Mouse (Mus musculus): ENCODE data around the gene Nyx. TPM values are rescaled to one million over a fixed set of nuclear protein-coding genes. Genes with fewer than 3 reads are reported as not detected.
A peak's percentile ranks its signal among the peaks of the same experiment; 100 is the strongest.

The Nyx gene
- total and polyA plus RNA-seq, 2 experiments from 2014 or later, result 0.05 TPM; not detected in 1

DNA sequence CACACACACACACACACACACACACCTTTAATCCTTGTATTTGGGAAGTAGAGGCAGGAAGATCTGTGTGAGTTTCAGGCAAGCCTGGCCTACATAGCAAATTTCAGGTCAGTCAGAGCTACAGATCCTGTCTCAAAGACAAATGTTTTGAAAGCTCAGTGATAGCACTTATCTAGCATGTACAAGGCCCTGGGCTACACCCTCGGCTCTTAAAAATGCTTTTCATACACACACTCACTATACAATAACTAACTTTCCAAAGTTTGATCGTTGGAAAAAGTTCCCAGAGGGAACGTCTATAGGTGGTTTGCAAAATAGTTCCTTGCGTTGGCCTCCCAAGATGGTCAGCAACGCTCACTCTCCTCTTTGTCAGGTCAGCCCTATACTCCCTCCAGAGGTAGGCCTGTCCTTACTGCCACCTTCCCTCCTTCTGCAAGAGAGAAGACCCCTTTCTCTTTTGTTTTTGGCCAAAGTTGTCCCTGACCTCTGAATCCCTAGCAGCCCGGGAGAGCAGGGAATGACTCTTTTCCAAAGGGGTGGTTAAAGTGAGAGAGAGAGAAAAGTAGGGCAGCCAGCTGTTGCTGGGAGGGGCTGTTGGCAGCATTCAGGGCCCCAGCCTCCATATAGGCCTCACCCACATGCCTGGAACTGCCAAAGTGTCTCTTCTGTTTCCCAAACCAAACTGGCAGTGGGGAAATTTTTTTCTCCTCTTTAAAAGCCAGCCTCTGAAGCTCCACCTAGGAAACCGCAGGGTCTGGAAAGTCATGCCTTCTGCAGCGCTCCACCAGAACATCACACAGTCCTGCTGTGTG, 29.2 kb downstream of the Nyx start:
- no peak for TF ChIP-seq EP300 (IDR thresholded peaks at IDR 0.05; ENCODE audit: low read depth)
- no peak for TF ChIP-seq CTCF (IDR thresholded peaks at IDR 0.05; ENCODE audit: low read depth)
- no peaks in the 10 kb centered on the region for H3K9me3 ChIP-seq (replicated peaks; ENCODE audit: control insufficient read depth, low read length)
- no peak overlapping the region for H3K4me3 ChIP-seq (ENCODE audit: low read depth, low read length)
- no peaks in the 10 kb centered on the region; the same call in 1 of the 2 replicates for H3K27me3 ChIP-seq (ENCODE audit: control insufficient read depth, insufficient read depth, low read length)
- H3K9ac ChIP-seq (replicated peaks; ENCODE audit: low read depth, low read length), result no peak overlapping the region
- H3K27ac ChIP-seq (ENCODE audit: low read depth), result no peak overlapping the region
- H3K4me1 ChIP-seq (ENCODE audit: control insufficient read depth, insufficient read depth), result no peaks in the 10 kb centered on the region
- WGBS, result 69% methylated on average over 8 of the region's 8 CpGs
- no peaks in the 10 kb centered on the region for H3K36me3 ChIP-seq (replicated peaks; ENCODE audit: control insufficient read depth, insufficient read depth, low read length)
- ATAC-seq (ENCODE audit: insufficient read depth, low read depth) (no peak), DNase-seq (ENCODE audit: low spot score) (no peak)
- H3K4me2 ChIP-seq (ENCODE audit: low read depth, low read length), result no peak overlapping the region

DNA sequence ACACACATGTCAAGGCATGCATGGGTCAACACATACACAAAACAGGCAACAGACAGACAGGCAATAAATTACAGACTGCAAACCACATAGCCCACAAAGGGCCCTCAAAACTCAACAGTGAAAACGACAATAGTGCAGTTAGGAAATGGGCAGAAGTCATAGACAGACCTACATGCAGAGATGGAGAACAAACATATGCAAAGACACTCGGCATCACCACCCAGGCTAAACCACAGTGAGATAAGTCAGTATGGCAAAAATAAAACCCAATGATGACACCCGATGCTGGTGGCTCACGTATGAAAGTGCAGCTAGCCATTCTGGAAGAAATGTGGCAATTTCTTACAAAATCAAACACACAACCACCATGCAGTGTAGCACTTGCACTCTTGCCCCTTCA, 34.4 kb downstream of the Nyx start:
- H3K4me2 ChIP-seq (ENCODE audit: low read depth, low read length), result no peak overlapping the region
- no peaks in the 10 kb centered on the region for H3K9me3 ChIP-seq (replicated peaks; ENCODE audit: control insufficient read depth, low read length)
- no peaks in the 10 kb centered on the region for H3K4me1 ChIP-seq (ENCODE audit: control insufficient read depth, insufficient read depth)
- WGBS, result 70% methylated on average over 4 of the region's 4 CpGs
- H3K9ac ChIP-seq (replicated peaks; ENCODE audit: low read depth, low read length), result no peak overlapping the region
- no peak overlapping the region for H3K4me3 ChIP-seq (ENCODE audit: low read depth, low read length)
- no peaks in the 10 kb centered on the region; the same call in 1 of the 2 replicates for H3K27me3 ChIP-seq (ENCODE audit: control insufficient read depth, insufficient read depth, low read length)
- ATAC-seq (ENCODE audit: insufficient read depth, low read depth), result no peak
- H3K27ac ChIP-seq (ENCODE audit: low read depth), result no peak overlapping the region
- H3K36me3 ChIP-seq (replicated peaks; ENCODE audit: control insufficient read depth, insufficient read depth, low read length), result no peaks in the 10 kb centered on the region
- no peak for DNase-seq (ENCODE audit: low spot score)
- no peak for TF ChIP-seq CTCF (IDR thresholded peaks at IDR 0.05; ENCODE audit: low read depth)
- TF ChIP-seq EP300 (IDR thresholded peaks at IDR 0.05; ENCODE audit: low read depth), result no peak

DNA sequence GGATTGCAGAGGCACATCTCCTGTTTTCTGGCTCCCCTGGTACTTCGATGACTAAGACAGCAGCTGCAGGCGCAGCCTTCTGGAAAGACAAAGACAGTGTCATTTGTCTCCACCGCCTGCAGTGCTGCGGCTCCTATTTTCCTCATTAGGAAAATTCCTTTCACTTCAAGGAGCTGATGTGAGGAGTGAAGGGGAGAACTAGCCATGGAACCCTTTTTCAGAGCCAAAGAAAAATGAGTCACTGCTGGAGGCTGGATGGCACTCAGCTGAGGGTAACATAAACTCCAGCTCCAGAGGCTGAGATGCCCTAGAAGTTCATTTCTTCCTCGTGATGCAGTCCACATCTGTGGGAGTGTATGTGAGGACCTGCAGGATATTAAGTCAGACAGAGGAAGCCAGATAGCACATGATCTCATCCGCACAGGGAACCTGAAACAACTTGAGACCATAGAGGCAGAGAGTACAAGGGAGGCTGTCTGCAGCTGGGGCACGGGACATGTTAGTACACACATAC, 37.0 kb downstream of the Nyx start:
- H3K27me3 ChIP-seq (ENCODE audit: control insufficient read depth, insufficient read depth, low read length), result no peaks in the 10 kb centered on the region
- H3K9me3 ChIP-seq (replicated peaks; ENCODE audit: control insufficient read depth, low read length), result no peaks in the 10 kb centered on the region
- no peak for DNase-seq (ENCODE audit: low spot score)
- no peak for TF ChIP-seq EP300 (IDR thresholded peaks at IDR 0.05; ENCODE audit: low read depth)
- TF ChIP-seq CTCF (IDR thresholded peaks at IDR 0.05; ENCODE audit: low read depth), result no peak
- no peaks in the 10 kb centered on the region for H3K36me3 ChIP-seq (replicated peaks; ENCODE audit: control insufficient read depth, insufficient read depth, low read length)
- H3K4me1 ChIP-seq (ENCODE audit: control insufficient read depth, insufficient read depth), result no peaks in the 10 kb centered on the region
- peak overlapping the region; percentile 54 for H3K27ac ChIP-seq (ENCODE audit: low read depth)
- no peak overlapping the region for H3K4me3 ChIP-seq (ENCODE audit: low read depth, low read length)
- WGBS, result 55% methylated on average over 7 of the region's 7 CpGs
- H3K4me2 ChIP-seq (ENCODE audit: low read depth, low read length), result no peak overlapping the region
- peak; percentile 39; the same call in 1 of the 2 replicates for ATAC-seq (ENCODE audit: insufficient read depth, low read depth)
- no peak overlapping the region for H3K9ac ChIP-seq (replicated peaks; ENCODE audit: low read depth, low read length)

DNA sequence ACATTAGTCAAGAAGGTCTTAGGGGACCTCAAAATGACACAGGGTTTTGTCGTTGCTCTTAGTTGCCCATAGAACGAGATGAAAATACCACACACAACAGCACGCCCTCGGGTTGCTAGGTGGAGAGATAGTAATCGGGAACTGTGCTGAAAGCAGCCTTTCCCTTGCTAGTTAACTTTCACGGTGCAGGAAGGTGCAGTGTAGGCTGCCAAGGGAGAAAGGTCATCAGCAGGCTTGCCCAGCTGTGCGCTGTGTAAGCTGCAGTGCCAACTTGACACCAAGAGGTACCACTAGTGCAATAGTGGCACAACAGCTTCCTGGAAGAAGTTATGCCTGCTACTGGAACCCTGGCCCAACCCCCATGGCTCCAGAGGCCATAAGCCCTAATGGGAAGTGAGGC, 38.5 kb downstream of the Nyx start:
- Histone ChIP-seq H3K4me3 (ENCODE audit: low read depth, low read length) (no peak overlapping the region), H3K4me2 (ENCODE audit: low read depth, low read length) (no peak overlapping the region), H3K36me3 (replicated peaks; ENCODE audit: control insufficient read depth, insufficient read depth, low read length) (no peaks in the 10 kb centered on the region), H3K9ac (replicated peaks; ENCODE audit: low read depth, low read length) (no peak overlapping the region), H3K4me1 (ENCODE audit: control insufficient read depth, insufficient read depth) (no peaks in the 10 kb centered on the region), H3K27me3 (ENCODE audit: control insufficient read depth, insufficient read depth, low read length) (no peaks in the 10 kb centered on the region), H3K9me3 (replicated peaks; ENCODE audit: control insufficient read depth, low read length) (no peaks in the 10 kb centered on the region), H3K27ac (ENCODE audit: low read depth) (no peak overlapping the region)
- ATAC-seq (ENCODE audit: insufficient read depth, low read depth), result no peak
- WGBS, result 79% methylated on average over 7 of the region's 7 CpGs
- no peak for DNase-seq (ENCODE audit: low spot score)
- no peak for TF ChIP-seq CTCF (IDR thresholded peaks at IDR 0.05; ENCODE audit: low read depth)
- TF ChIP-seq EP300 (IDR thresholded peaks at IDR 0.05; ENCODE audit: low read depth), result no peak

DNA sequence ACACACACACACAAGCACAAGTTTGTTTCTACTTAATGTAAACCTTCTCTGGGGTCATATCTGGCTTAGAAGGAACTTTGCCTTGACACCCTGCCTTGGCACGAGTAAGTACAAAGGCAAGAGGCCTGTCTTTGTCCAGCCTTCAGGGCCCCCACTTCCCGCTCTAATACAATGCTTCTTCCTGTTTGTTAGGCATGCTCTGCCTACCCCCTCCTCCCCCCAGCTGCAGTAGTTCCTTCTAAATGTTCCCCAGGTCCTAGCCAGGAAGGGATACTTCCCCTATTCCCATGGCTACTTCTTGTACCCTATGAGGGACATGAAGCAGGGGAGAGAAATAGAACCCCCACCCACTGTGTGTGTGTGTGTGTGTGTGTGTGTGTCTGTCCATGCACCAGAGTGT, 40.5 kb downstream of the Nyx start:
- H3K27ac ChIP-seq (ENCODE audit: low read depth), result 0 out of 2 replicates have a peak overlapping the region, but pooled peaks have one; percentile 20
- no peak overlapping the region for H3K4me3 ChIP-seq (ENCODE audit: low read depth, low read length)
- peak; percentile 9 for DNase-seq (ENCODE audit: low spot score)
- H3K4me1 ChIP-seq (ENCODE audit: control insufficient read depth, insufficient read depth), result no peaks in the 10 kb centered on the region
- H3K36me3 ChIP-seq (replicated peaks; ENCODE audit: control insufficient read depth, insufficient read depth, low read length), result no peaks in the 10 kb centered on the region
- H3K4me2 ChIP-seq (ENCODE audit: low read depth, low read length), result no peak overlapping the region
- no peaks in the 10 kb centered on the region for H3K9me3 ChIP-seq (replicated peaks; ENCODE audit: control insufficient read depth, low read length)
- H3K27me3 ChIP-seq (ENCODE audit: control insufficient read depth, insufficient read depth, low read length), result no peaks in the 10 kb centered on the region
- WGBS, result 60% methylated on average over 2 of the region's 2 CpGs
- ATAC-seq (ENCODE audit: insufficient read depth, low read depth), result peak; percentile 66; the same call in 1 of the 2 replicates
- TF ChIP-seq CTCF (IDR thresholded peaks at IDR 0.05; ENCODE audit: low read depth) (no peak), EP300 (IDR thresholded peaks at IDR 0.05; ENCODE audit: low read depth) (no peak)
- H3K9ac ChIP-seq (replicated peaks; ENCODE audit: low read depth, low read length), result no peak overlapping the region
